Mouse (Mus musculus) megakaryocyte, embryonic 14.5 days (primary cell): ENCODE data around the gene Evi5. TPM values are rescaled to one million over a fixed set of nuclear protein-coding genes. Genes with fewer than 3 reads are reported as not detected.

ENCODE experiments used
- H3K27me3 ChIP-seq: replicated peaks from 2 replicates; pipeline ENCODE3; 2012; ENCODE audit warnings: inconsistent platforms
- H3K36me3 ChIP-seq: replicated peaks from 2 replicates; pipeline ENCODE3; 2012; ENCODE audit warnings: low read length, inconsistent platforms, mixed read lengths
- H3K4me1 ChIP-seq: 2 replicates; pipeline ENCODE4 v1.6.1; 2012; ENCODE audit warnings: inconsistent platforms
- H3K4me3 ChIP-seq: replicated peaks from 2 replicates; pipeline ENCODE3; 2012; ENCODE audit warnings: moderate library complexity, mild to moderate bottlenecking, inconsistent platforms
- H3K9me3 ChIP-seq: 2 replicates; pipeline ENCODE4 v1.6.1; 2012; ENCODE audit warnings: inconsistent platforms
- FLI1 ChIP-seq: IDR thresholded peaks from 2 replicates; pipeline ENCODE4 v1.6.1; 2012; ENCODE audit warnings: low read length, inconsistent platforms, mixed read lengths
- GATA1 ChIP-seq: IDR thresholded peaks from 3 replicates; pipeline ENCODE4 v1.6.1; 2012; ENCODE audit warnings: mixed read lengths, low read length, inconsistent platforms, borderline replicate concordance
- polyA plus RNA-seq: library from polyadenylated mRNA; stranded (reverse); fragments of >175 nt; gene quantifications from 2 replicates; pipeline ENCODE4 v1.2.3, GENCODE M21; 2012; ENCODE audit warnings: low replicate concordance; ENCODE audit not compliant: insufficient read depth

The Evi5 gene
- 0.20 TPM in 1 of 2 replicates, not detected in the other for polyA plus RNA-seq

DNA sequence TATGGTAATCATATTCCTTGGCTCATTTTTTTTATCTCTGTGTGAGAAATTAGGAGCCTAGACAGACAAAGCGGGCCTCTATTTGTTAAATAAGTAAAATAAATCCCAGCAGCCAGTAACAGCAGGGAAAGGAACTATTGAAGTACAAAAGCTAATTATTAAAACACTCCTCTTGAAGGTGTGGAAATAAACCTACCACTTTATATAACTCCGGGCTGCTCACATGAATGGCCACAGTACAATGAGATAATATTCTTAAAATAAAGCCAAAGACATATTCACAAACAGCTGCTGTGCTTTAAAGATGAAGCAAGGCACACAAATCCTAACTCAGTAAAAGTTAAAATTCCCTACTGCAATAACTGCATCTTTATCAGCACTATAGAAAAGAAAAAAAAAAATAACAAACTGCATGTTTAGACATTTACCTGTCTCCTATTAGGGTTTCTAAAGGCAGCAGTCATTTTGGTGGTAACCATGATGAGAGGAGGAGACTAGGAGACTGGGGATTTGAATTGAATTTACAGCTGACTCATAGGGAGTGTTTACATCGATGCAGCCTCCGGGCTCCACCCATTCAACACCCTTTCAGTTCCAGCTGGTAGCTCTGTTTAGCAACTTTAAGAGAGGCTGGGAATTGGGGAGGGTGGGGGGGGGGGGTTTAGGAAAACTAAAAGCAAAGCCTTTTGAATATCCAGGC, at the start of gene Evi5:
Gene Evi5 (minus strand): TSS at position 547 of the 700 bp plus-strand sequence.
- no peaks in the 10 kb centered on the region for H3K36me3 ChIP-seq
- no peak within 1 kb of the TSS for H3K4me3 ChIP-seq
- H3K27me3 ChIP-seq: peaks cover 38% of the 10 kb centered on the region
- no peaks in the 10 kb centered on the region for H3K9me3 ChIP-seq
- H3K4me1 ChIP-seq: no peaks in the 10 kb centered on the region
- TF ChIP-seq GATA1: no peak
- TF ChIP-seq FLI1: no peak

DNA sequence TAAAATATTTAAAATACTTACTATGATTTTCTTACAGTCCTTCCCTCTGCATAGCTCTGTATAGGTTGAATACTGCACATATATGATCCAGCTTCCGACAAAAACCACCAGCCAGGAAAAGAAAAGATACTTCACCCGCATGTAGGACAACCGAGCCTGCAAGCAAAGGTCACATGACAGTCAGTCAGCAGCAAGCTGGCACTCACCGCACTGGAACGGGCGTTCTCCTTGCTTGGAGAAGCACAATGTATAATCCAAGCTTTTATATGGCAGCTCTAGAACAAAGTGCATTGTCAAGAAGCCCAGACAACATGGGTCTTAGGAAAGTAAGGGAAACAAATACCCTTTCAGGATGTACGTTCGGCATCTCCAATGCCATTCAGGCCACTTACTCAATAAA, 49.7 kb upstream of the Evi5 start:
- TF ChIP-seq FLI1 (no peak), GATA1 (no peak)
- Histone ChIP-seq H3K36me3 (peaks cover 11% of the 10 kb centered on the region), H3K27me3 (no peaks in the 10 kb centered on the region), H3K4me3 (no peak overlapping the region), H3K9me3 (no peaks in the 10 kb centered on the region), H3K4me1 (peaks cover 45% of the 10 kb centered on the region)

DNA sequence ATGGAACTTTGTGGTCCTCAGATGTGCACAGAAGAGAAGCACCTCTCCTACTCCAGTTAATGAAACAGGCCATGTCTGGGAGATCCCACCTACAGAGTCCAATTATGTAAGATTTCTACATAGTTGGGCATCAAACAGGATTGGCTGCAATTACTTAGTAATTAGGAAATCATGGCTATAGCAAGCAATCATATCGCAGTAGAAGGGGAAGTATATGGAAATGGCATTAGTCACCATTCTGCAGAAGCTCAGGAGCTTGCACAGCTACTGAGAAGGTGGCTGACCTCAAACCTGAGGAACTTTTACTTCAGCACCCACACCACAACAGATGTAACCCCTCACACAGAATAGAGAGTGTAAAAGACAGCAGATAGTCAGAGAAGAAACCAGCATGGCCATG, 47.9 kb upstream of the Evi5 start:
- Histone ChIP-seq H3K9me3 (peaks cover 3% of the 10 kb centered on the region; the same call in 1 of the 2 replicates), H3K36me3 (peaks cover 18% of the 10 kb centered on the region), H3K4me1 (peaks cover 45% of the 10 kb centered on the region), H3K27me3 (no peaks in the 10 kb centered on the region), H3K4me3 (no peak overlapping the region)
- TF ChIP-seq GATA1 (no peak), FLI1 (no peak)

DNA sequence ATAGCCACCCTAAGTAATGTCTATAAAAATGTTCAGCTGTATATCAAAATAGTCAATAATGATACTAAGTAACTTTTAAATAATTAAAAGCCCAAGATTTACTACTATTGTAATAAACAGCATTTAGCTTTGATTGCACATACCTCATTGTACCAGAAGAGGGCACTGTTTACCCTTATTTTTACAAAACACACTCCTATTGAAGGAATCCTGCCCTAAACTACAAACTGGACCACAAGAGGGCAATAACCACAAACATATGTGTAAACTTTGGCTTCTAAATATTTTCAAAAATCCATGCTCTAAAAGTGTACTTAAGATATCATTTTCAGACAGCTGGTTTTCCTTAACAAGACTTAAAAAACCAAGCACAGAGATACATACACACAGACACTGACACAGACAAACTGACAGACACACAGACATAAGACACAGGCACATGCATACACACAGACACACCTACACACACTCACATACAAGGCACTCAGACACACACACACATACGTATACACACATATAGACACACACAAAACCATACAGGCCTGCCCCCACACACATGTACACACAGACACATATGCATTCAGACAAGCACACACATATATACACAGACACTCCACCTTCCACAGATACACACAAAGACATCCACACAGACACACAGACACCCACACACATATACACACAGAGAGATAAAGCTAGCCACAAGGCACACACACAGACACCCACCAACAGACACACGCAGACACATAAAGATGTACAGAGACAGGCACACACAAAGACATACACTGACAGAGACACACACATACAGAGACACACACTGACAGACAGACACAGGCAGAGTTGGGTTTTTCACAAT, 46.7 kb upstream of the Evi5 start:
- TF ChIP-seq GATA1 (no peak), FLI1 (no peak)
- H3K4me1 ChIP-seq: peaks cover 51% of the 10 kb centered on the region
- no peaks in the 10 kb centered on the region for H3K27me3 ChIP-seq
- peaks cover 26% of the 10 kb centered on the region for H3K36me3 ChIP-seq
- H3K9me3 ChIP-seq: peaks cover 3% of the 10 kb centered on the region; the same call in 1 of the 2 replicates
- no peak overlapping the region for H3K4me3 ChIP-seq

DNA sequence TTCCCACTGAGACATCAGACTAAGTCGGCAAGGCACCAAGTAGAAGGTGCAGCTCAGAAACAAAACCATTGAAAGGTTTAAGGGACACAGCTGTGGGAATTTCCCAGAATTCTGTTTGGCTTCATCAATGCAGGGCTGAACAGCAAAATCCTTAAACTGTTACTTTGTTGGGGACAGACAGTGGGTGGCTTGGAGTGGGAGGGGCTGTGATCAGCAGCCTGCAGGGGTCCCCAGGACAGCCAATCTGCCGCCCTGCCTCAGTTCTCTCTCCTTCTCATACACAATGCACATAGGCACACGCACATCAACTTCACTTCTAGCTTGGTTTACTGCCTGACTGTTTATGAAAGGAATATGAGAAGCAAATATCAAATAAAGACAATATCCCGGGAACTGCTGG, 40.4 kb upstream of the Evi5 start:
- no peak for TF ChIP-seq GATA1
- peaks cover 54% of the 10 kb centered on the region for H3K36me3 ChIP-seq
- peaks cover 7% of the 10 kb centered on the region for H3K4me1 ChIP-seq
- H3K27me3 ChIP-seq: no peaks in the 10 kb centered on the region
- H3K9me3 ChIP-seq: peaks cover 3% of the 10 kb centered on the region; the same call in 1 of the 2 replicates
- no peak overlapping the region for H3K4me3 ChIP-seq

DNA sequence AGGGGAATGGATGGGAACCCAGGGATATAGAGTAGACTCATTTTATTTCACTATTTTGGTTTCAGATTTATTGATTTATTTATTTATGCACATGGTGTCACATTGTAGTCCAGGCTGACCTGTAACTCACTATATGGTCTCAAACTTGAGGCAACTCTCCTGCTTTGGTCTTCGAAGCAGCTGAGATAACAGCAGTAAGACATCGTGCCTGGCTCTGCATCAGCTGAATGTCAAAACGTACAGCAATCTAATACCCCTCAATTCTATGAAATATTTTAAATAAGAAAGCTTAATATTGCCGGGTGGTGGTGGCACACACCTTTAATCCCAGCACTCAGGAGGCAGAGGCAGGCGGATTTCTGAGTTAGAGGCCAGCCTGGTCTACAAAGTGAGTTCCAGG, 36.1 kb upstream of the Evi5 start:
- Histone ChIP-seq H3K4me3 (no peak overlapping the region), H3K27me3 (no peaks in the 10 kb centered on the region), H3K9me3 (no peaks in the 10 kb centered on the region), H3K4me1 (peaks cover 3% of the 10 kb centered on the region), H3K36me3 (peaks cover 80% of the 10 kb centered on the region)
- TF ChIP-seq GATA1 (no peak), FLI1 (no peak)

DNA sequence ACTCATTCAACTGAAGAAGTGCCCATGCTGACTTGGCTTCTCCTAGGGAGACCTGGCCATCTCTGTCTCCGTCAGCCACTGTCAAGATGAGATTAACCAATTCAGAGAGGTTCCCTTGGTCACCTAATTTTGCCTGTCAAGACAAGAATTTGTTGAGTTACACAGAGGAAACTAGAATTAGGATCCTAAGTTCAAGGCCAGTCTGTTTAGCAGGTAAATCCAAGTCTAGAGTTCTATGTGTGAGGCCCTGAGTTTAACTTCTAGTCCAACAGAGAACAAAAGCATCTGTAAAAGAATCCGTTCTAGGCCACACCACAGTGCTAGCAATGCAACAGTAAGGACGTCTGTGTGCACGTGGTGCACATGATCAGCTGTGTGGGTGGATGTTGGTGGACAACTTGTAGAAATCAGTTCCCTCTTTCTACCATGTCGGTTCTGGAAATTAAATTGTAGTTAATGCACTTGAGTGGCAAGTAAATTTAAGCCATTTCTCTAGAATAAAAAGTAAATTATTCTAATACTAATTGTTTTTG, 35.2 kb upstream of the Evi5 start:
- H3K9me3 ChIP-seq: no peaks in the 10 kb centered on the region
- H3K27me3 ChIP-seq: no peaks in the 10 kb centered on the region
- H3K4me1 ChIP-seq: peaks cover 11% of the 10 kb centered on the region
- no peak overlapping the region for H3K4me3 ChIP-seq
- TF ChIP-seq GATA1 (no peak), FLI1 (no peak)
- H3K36me3 ChIP-seq: peaks cover 84% of the 10 kb centered on the region

DNA sequence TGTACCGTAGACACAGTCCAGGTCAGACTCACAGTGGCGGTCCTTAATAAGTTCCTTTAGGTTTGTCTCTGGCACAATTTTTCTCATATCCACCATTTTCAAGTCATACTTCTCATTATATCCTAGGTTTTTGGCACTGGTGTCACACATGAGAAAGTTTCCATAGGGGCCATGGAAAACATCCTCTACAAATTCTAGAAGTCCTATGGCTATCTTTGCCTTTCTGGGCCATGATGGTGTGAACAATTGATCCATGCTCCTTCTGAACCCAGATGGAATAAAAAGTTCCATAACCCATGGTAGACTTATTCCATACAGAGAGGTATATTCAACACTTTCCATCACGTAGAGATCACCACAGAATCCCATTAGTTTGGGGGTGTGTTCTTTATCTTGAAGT, 34.8 kb upstream of the Evi5 start:
- H3K36me3 ChIP-seq: peaks cover 87% of the 10 kb centered on the region
- peaks cover 16% of the 10 kb centered on the region for H3K4me1 ChIP-seq
- no peaks in the 10 kb centered on the region for H3K9me3 ChIP-seq
- no peaks in the 10 kb centered on the region for H3K27me3 ChIP-seq
- no peak overlapping the region for H3K4me3 ChIP-seq
- TF ChIP-seq FLI1 (no peak), GATA1 (no peak)

DNA sequence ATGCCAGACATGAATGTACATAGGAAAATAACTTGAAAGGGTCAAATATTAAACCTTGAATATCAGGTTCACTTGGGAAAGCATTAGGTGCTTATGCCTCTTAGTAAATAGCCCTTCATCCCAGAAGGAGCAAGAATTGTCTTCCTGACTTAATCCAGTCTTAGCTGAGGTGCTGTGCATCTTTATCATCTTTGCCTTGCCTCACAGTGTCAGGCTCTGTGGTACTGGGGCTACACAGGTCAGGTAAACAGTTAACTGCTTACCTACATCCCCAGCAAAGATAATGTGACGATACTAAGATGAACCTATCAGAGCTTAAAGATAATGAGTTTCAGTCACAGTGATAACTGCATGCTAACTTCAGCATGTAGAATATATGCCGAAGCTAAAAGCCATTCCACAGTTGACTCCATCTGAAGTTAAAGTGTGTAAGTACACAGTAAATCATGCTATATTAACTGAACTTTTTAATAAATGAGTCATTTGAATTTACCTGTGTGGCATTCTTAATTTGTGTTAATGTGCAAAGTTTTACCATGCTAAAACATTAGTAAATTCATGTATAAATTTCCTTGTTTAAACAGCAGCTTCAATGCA, 33.7 kb upstream of the Evi5 start:
- peaks cover 90% of the 10 kb centered on the region for H3K36me3 ChIP-seq
- TF ChIP-seq GATA1: no peak
- no peak for TF ChIP-seq FLI1

More for the DNA sequence above, 33.7 kb upstream of the Evi5 start:
- Histone ChIP-seq H3K27me3 (no peaks in the 10 kb centered on the region), H3K4me3 (no peak overlapping the region), H3K4me1 (peaks cover 25% of the 10 kb centered on the region), H3K9me3 (no peaks in the 10 kb centered on the region)
